Mouse (Mus musculus) layer of hippocampus, postnatal 10 days (tissue): ENCODE measurements around the gene Ankrd22. TPM values are rescaled to one million over a fixed set of nuclear protein-coding genes. Genes with fewer than 3 reads are reported as not detected.
A peak's percentile ranks its signal among the peaks of the same experiment; 100 is the strongest.
"Not testable (repeated sequence)": the region's sequence is repeated elsewhere in the genome, so short reads cannot be mapped to it uniquely, and the experiment has no call there.

Experiments used
- DNase-seq, 2 experiments: peaks; one replicate each; pipeline ENCODE4 v3.0.0; 2021; ENCODE audit warnings: low spot score in 2 of 2
- long read RNA-seq: library from polyadenylated mRNA; stranded (forward); transcript quantifications from one replicate; pipeline ENCODE4 v2.0.0, GENCODE M21; 2023
- total RNA-seq, 2 experiments: library from RNA; stranded (reverse); gene quantifications; 2 replicates each; pipeline ENCODE4 v1.2.3; 2021

The Ankrd22 gene
- under 1 TPM in 1 of 2 experiments, not detected in 1; 0.11 TPM for total RNA-seq
- long read RNA-seq: 0 reads

GRCm38 (mm10) chr19:34165891-34166290 lies at the start of gene Ankrd22:
Gene Ankrd22 (minus strand): TSS chr19:34166053.
- DNase-seq: no peak

DNA sequence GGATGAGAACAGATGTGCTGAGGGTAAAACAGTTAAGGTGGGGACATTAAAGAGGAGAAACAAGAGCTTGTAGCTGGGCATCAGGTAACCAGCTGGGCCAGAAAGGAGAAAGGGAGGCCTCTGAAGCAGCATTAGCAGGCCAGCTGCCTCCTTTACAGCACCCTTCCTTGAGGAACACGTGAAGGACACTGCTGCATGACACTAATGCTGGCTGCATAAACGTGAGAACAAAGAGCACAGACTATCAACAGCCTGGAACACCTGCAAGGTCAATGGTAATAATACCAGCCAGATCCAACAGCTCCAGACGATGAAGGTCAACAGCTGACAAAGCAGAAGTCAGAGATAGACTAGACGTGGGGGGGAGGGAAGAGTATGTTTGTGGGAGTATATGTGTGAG lies 48.3 kb upstream of the Ankrd22 start:
- DNase-seq: no peak

- no peak for DNase-seq
Measured at GRCm38 (mm10) chr19:34213251-34213645, 47.4 kb upstream of the Ankrd22 start.

DNA sequence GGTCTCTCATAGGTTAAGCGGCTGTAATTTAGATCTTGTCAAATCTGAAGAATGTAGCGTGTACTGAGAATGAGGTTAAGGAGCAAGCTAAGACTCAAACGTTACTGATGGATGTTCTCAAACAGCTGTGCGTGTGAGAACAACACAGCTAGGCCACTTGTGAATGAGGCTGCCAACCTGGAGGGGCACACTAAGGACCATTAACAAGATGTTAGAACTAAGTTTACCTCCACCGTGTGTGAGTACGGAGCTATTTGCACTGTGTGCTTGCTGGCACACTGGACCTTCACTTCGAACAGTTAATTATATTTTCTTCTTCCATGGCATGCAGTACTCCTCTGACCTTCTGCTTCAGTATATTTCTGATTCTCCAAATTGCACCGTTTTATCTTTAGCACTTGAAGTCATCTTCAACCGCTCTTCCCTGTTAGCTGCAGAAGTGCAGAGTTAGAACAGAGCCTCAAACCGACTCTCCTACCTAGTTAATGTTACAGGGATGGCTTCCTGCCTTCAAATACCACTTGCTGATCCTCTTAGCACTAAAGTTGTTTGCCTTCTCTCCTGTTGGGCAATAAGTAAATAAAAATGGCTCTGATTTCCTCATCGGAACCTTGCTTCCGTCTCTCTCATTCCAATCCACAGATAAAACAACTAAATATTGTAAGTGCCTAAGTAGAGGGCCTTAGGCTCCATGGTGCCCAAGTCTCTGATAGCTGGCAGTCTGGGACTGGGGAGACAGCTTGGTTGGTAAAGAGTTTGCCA lies 46.8 kb upstream of the Ankrd22 start:
- no peak for DNase-seq

GRCm38 (mm10) chr19:34210841-34211240 lies 45.0 kb upstream of the Ankrd22 start:
- no peak for DNase-seq

DNA sequence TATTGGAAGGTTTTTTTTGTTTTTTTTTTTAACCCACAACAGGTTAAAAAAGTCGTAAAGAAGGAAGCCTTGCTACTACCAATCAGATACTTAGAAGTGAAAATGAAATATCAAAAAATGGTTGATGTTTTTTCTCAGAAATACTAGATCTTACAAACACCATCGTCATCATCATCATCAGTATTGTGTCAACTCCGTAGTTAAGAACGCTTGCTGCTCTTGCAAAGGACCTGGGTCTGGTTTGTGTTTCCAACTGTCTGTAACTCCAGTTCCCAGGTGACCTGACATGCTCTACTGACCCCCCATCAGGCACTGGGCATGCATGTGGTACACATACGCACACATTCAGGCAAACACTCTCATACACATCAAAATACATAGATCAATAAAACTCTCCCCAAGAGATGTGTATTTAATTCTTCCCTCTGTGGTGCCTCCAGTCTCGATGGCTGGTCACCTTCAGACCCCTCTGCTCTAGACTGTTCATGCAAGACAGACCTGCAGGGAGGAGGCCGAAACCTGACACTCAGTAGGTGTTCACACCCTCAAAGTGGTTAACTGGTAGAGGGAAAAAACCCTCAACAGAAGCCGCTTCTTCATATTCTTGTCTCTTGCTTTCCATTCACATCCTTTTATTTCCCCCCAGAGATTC lies 44.2 kb upstream of the Ankrd22 start:
- no peak for DNase-seq

DNA sequence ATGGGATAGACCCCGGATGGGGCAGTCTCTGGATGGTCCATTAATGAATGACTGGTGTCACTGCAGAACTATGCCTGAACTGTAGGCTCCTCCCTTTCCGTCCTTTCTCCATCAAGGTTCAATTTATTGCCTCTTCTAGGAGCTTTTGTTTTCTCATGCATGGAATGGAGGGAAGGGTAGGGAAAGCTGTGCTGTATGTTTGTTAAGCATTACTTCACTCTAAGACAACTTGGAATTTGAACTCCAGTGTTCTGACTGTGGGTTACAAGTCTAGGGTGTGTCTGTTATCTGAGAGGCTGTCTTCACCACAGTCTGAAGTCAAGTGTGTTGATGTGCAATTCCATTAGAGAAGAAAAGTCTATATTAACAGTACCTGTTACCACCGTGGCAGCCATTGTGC lies 43.2 kb upstream of the Ankrd22 start:
- no peak for DNase-seq

- no peak for DNase-seq
Measured at GRCm38 (mm10) chr19:34206760-34207440, 41.0 kb upstream of the Ankrd22 start.

- DNase-seq: not testable (repeated sequence)
Measured at GRCm38 (mm10) chr19:34206128-34206527, 40.3 kb upstream of the Ankrd22 start.

DNA sequence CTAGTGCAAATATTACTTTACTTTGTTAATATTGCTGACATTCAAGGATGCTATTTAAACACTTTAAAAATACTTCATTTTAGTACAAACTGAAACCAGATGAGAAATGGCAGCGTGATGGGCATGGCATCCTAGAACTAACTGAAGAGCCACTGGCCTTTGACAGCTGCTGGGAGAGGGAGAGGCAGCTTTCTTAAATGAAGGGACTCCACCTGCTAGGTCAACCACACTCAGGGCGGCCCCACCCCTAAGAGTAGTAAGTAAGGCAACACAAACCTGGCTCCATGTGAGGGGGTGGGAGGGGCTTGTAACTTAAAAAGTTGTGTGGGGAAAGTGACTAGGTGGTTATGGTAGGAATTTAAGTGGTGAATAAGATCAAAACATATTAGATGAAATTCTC lies 36.8 kb upstream of the Ankrd22 start:
- no peak for DNase-seq

DNA sequence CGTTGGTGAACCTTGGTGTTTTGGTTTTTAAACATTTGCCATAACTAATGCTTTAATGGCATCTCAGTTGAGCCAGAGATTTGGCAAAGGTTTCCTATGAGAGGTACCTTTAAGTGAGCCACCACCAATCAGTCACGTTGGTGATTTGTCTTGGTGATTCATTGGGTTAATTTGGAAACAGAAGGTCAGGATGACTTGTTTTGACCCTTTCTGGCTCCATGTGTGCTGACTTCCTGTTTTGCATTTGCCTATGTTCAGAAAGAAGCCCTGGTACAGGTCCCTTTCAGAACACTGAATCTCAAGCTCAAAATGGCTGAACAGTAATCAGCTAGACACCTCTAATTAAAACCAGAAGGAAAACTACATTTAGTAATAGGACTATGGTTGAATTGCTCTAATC lies 33.6 kb upstream of the Ankrd22 start:
- DNase-seq: no peak

DNA sequence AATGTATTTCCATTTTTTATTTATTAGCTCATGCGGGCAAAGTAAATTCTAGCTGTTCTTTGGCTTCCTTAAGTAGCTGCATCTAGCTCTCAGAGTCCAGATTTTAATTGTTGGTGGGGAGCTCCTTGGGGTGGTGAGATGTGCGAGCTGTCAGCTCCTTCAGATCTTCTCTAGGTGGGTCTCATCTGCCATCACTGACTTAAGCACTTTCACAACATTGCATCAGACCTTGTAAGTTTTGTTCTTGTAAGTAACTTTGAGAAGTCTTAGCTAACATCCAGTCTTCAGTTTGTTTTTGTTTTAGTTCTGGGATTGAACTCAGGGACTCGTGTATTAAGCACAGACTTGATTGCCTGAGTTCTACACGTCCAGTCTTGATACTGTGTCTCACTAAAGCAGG lies 33.0 kb upstream of the Ankrd22 start:
- DNase-seq: no peak

GRCm38 (mm10) chr19:34198066-34198465 lies 32.2 kb upstream of the Ankrd22 start:
- DNase-seq: no peak

- no peak for DNase-seq
Measured at GRCm38 (mm10) chr19:34195031-34195430, 29.2 kb upstream of the Ankrd22 start.

GRCm38 (mm10) chr19:34194132-34194745 lies 28.4 kb upstream of the Ankrd22 start:
- no peak for DNase-seq

DNA sequence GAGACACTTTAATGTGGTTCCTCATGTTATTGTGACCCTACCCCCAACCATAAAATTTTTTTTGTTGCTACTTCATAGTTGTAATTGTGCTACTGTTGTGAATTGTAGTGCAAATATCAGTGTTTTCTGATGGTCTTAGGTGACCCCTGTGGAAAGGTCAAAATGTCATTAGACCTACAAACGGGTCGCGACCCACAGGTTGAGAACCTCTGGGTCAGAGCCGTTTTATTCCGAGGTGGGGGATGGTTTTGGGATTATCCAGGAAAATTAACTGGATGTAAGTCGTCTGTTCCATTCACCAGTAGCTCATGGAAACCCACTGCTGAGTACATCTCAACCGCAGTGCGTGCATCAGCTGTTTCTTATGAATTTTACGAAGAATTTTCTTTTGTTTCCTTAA lies 27.8 kb upstream of the Ankrd22 start:
- DNase-seq: no peak

DNA sequence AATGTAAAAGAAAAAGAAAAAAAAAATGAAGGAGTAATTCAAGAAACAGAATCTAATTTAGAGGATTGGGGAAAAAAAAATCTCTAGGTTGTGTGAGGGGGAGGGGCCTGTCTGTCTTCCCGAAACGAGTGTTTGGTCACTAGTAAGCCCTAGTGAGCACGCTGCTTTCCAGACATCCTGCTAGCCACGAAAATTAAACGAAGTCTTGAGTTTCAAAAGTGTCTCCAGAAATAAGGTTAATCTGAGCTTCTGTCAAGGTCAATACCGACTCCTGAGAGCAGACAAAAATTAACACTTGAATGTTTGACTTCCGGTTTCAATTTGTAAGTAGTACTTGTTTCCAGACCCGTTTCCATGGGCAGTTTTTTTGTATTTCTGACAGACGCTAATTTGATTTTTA lies 27.3 kb upstream of the Ankrd22 start:
- peak; percentile 16 to 45 for DNase-seq

DNA sequence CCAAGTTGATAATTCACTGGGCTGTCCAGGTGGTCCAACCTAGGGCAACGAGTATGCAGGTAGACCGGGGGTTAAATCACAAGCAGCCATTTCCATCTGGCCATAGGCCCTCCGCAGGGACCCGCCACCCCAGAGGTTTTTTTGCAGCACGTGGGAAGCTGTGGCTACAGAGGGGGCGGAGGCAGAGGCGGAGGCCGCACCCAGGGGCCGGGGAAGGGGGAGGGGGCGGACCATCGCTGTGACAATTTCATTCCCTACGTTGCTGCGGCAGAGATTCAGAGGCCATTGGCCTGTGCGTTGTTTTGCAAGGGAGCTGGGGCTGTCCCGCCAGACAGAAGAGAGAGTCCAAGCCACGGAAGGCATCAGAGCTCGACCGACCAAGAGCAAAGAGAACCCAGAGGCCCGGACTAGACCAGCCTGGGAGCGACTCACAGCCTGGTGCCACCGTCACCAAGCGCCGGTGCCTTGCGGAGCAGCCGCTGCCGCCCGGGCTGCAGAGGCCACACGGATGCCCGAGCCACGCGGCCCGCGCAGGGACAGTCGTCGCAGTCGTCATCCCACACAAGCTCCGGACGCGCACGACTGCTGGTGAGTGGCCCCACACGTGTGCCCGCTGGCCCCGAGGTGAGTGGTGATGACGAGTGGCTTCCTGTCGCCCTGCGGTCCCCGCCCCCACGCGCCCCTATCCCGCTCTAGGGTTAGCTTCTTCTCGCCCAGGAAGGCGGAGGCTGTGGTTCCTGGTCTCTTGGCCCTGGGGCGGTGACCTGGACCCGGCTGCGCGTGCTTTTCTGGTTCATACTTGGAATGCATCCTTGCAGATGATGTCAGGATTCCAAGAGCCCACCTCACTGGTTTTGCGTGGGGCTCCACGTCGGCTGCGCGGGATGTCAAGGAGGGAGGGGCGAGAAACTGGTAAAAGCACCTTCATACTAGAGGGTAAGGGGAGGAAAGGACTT lies 26.4 kb upstream of the Ankrd22 start, which contains the start of gene Stambpl1:
TSS of gene Stambpl1 (plus strand) at position 222 of the 956 bp plus-strand sequence.
- peak; percentile 69 to 73 for DNase-seq

DNA sequence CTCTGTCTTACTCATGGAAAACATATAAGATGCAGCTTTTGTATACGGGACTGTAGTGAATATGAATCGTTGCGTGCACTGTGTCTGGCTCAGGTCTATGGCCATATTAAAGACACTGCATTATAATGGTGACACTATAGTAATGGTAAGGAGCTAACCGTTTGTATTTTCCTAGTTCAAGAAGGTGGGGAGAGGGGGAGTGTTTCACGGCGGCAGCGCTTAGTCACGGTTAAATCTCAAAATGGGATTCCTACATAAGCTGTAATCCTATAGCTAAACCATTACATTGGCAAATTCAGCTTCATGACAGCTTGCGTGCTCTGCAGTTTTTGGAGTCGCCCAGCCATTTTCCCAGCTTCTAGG lies 25.8 kb upstream of the Ankrd22 start:
- no peak for DNase-seq

GRCm38 (mm10) chr19:34186845-34187244 lies 21.0 kb upstream of the Ankrd22 start:
- DNase-seq: no peak

GRCm38 (mm10) chr19:34182490-34182889 lies 16.6 kb upstream of the Ankrd22 start:
- no peak for DNase-seq
